Mouse (Mus musculus) c-Kit-positive CD71-positive TER-119-positive erythroid progenitor cells, embryonic 14.5 days (primary cell): ENCODE measurements around the gene Clcf1.

Experiments
- DNase-seq: peaks from one replicate; pipeline ENCODE4 v3.0.0-alpha.2; 2013; ENCODE audit warnings: low spot score

Gene Clcf1

GRCm38 (mm10) chr19:4193129-4193528 is 20.9 kb upstream of the Clcf1 start:
- no peak for DNase-seq

- DNase-seq: no peak
These were observed 19.9 kb upstream of the Clcf1 start for GRCm38 (mm10) chr19:4194021-4194724.

- no peak for DNase-seq
These were observed 19.0 kb upstream of the Clcf1 start for GRCm38 (mm10) chr19:4194776-4195650.

- DNase-seq: no peak
These were observed 18.0 kb upstream of the Clcf1 start for GRCm38 (mm10) chr19:4196048-4196447.

- DNase-seq: no peak
These were observed 17.5 kb upstream of the Clcf1 start for GRCm38 (mm10) chr19:4196548-4196947.

- DNase-seq: no peak
These were observed 16.9 kb upstream of the Clcf1 start for GRCm38 (mm10) chr19:4197180-4197579.

- peak; percentile 99 for DNase-seq
These were observed 12.6 kb upstream of the Clcf1 start, which contains the start of gene Rad9a for GRCm38 (mm10) chr19:4201291-4201909. Rad9a (minus strand) TSS chr19:4201662.

- no peak for DNase-seq
These were observed 11.9 kb upstream of the Clcf1 start for GRCm38 (mm10) chr19:4202149-4202548.

GRCm38 (mm10) chr19:4203148-4203547 is 10.9 kb upstream of the Clcf1 start:
- no peak for DNase-seq

GRCm38 (mm10) chr19:4203604-4204326 is 10.3 kb upstream of the Clcf1 start:
- DNase-seq: no peak

GRCm38 (mm10) chr19:4204889-4205288 is 9.1 kb upstream of the Clcf1 start:
- no peak for DNase-seq

- peak; percentile 52 for DNase-seq
These were observed 7.1 kb upstream of the Clcf1 start for GRCm38 (mm10) chr19:4206971-4207370.

- DNase-seq: no peak
These were observed 5.5 kb upstream of the Clcf1 start for GRCm38 (mm10) chr19:4208563-4208962.

GRCm38 (mm10) chr19:4211891-4212588 is 2.0 kb upstream of the Clcf1 start:
- DNase-seq: no peak

- no peak for DNase-seq
These were observed 489 bp upstream of the Clcf1 start for GRCm38 (mm10) chr19:4213524-4213974.

GRCm38 (mm10) chr19:4214771-4215450 is 873 bp downstream of the Clcf1 start:
- no peak for DNase-seq

GRCm38 (mm10) chr19:4215451-4215840 is 1.4 kb downstream of the Clcf1 start:
- DNase-seq: no peak

GRCm38 (mm10) chr19:4216041-4216685 is 2.1 kb downstream of the Clcf1 start:
- DNase-seq: no peak

GRCm38 (mm10) chr19:4217140-4217539 is 3.1 kb downstream of the Clcf1 start:
- no peak for DNase-seq

GRCm38 (mm10) chr19:4217855-4218254 is 3.8 kb downstream of the Clcf1 start:
- no peak for DNase-seq
